Mouse (Mus musculus): ENCODE results near the gene Urad.

Urad gene

GRCm38 (mm10) chr5:147322183-147322582 is at the start of gene Urad:
TSS of gene Urad (minus strand) at chr5:147322440.
- no peak for DNase-seq

- no peak for DNase-seq
These were observed 48.0 kb upstream of the Urad start for GRCm38 (mm10) chr5:147370276-147370675.

GRCm38 (mm10) chr5:147368221-147368620 is 46.0 kb upstream of the Urad start:
- no peak for DNase-seq

GRCm38 (mm10) chr5:147365995-147366765 is 43.9 kb upstream of the Urad start:
- DNase-seq: no peak

GRCm38 (mm10) chr5:147363054-147363453 is 40.8 kb upstream of the Urad start:
- peak; percentile 11 for DNase-seq

GRCm38 (mm10) chr5:147358481-147358880 is 36.2 kb upstream of the Urad start:
- no peak for DNase-seq

- DNase-seq: no peak
These were observed 35.3 kb upstream of the Urad start for GRCm38 (mm10) chr5:147357536-147357935.

- DNase-seq: no peak
These were observed 34.2 kb upstream of the Urad start for GRCm38 (mm10) chr5:147356260-147357055.

GRCm38 (mm10) chr5:147355788-147356187 is 33.5 kb upstream of the Urad start:
- no peak for DNase-seq

- no peak for DNase-seq
These were observed 32.7 kb upstream of the Urad start for GRCm38 (mm10) chr5:147354985-147355384.

GRCm38 (mm10) chr5:147354161-147354780 is 32.0 kb upstream of the Urad start:
- no peak for DNase-seq

- DNase-seq: no peak
These were observed 29.7 kb upstream of the Urad start for GRCm38 (mm10) chr5:147351931-147352330.

- DNase-seq: no peak
These were observed 23.7 kb upstream of the Urad start for GRCm38 (mm10) chr5:147345981-147346380.

- no peak for DNase-seq
These were observed 21.7 kb upstream of the Urad start for GRCm38 (mm10) chr5:147343904-147344303.

- DNase-seq: no peak
These were observed 20.7 kb upstream of the Urad start for GRCm38 (mm10) chr5:147342901-147343300.

- no peak for DNase-seq
These were observed 18.6 kb upstream of the Urad start for GRCm38 (mm10) chr5:147340741-147341414.

- DNase-seq: no peak
These were observed 17.3 kb upstream of the Urad start for GRCm38 (mm10) chr5:147339560-147339959.

GRCm38 (mm10) chr5:147338967-147339366 is 16.7 kb upstream of the Urad start:
- no peak for DNase-seq

GRCm38 (mm10) chr5:147332711-147333110 is 10.5 kb upstream of the Urad start:
- no peak for DNase-seq

GRCm38 (mm10) chr5:147331547-147331946 is 9.3 kb upstream of the Urad start:
- DNase-seq: peak; percentile 48

GRCm38 (mm10) chr5:147329946-147330345 is 7.7 kb upstream of the Urad start:
- DNase-seq: no peak

GRCm38 (mm10) chr5:147327636-147328035 is 5.4 kb upstream of the Urad start:
- no peak for DNase-seq

GRCm38 (mm10) chr5:147325931-147326330 is 3.7 kb upstream of the Urad start:
- DNase-seq: no peak
